Mouse (Mus musculus) stomach, embryonic 16.5 days (tissue): Measurements from ENCODE around the gene Stmn3. TPM values are rescaled to one million over a fixed set of nuclear protein-coding genes. Genes with fewer than 3 reads are reported as not detected.

Source experiments
- ATAC-seq: fragments of 200-750 bp; cut with Nextera tagmentation; 2 replicates; pipeline ENCODE4 v1.8.0; 2017; ENCODE audit warnings: moderate number of reproducible peaks, moderate TSS enrichment; ENCODE audit not compliant: insufficient read depth, low FRiP score
- H3K27ac ChIP-seq: fragments of 300-500 bp; sonication (generic); 2 replicates; pipeline ENCODE4 v1.5.1; 2014; ENCODE audit warnings: low read length
- H3K27me3 ChIP-seq: fragments of 300-500 bp; sonication (generic); 2 replicates; pipeline ENCODE4 v1.6.1; 2014; ENCODE audit warnings: low read length, control low read depth, mixed read lengths; ENCODE audit not compliant: control insufficient read depth, insufficient read depth
- H3K36me3 ChIP-seq: fragments of 300-500 bp; sonication (generic); 2 replicates; pipeline ENCODE4 v1.6.1; 2014; ENCODE audit warnings: low read length; ENCODE audit not compliant: control insufficient read depth, insufficient read depth
- H3K4me1 ChIP-seq: fragments of 300-500 bp; sonication (generic); 2 replicates; pipeline ENCODE4 v1.6.1; 2014; ENCODE audit warnings: low read length, control low read depth, mixed read lengths; ENCODE audit not compliant: control insufficient read depth, insufficient read depth
- H3K4me2 ChIP-seq: fragments of 300-500 bp; sonication (generic); 2 replicates; pipeline ENCODE4 v1.6.1; 2014; ENCODE audit warnings: low read depth, low read length, mixed read lengths
- H3K4me3 ChIP-seq: fragments of 300-500 bp; sonication (generic); replicated peaks from 2 replicates; pipeline ENCODE4 v1.5.1; 2014; ENCODE audit warnings: mild to moderate bottlenecking, low read length
- H3K9ac ChIP-seq: fragments of 300-500 bp; sonication (generic); 2 replicates; pipeline ENCODE4 v1.6.1; 2014; ENCODE audit warnings: low read length
- H3K9me3 ChIP-seq: fragments of 300-500 bp; sonication (generic); replicated peaks from 2 replicates; pipeline ENCODE4 v1.6.1; 2016; ENCODE audit warnings: low read length, control low read depth; ENCODE audit not compliant: control insufficient read depth
- WGBS: fragments of 180-500 bp; shearing (Covaris S2); extraction: QIAGEN DNeasy Blood & Tissue Kit; methylation state at CpG from one replicate; pipeline ENCODE4 v1.1.7; 2014; 5-methylcytosine and 5-hydroxymethylcytosine counted together
- polyA plus RNA-seq: library from polyadenylated mRNA; unstranded; fragments of >200 nt; fragmentation: Nextera tagmentation; extraction: Ambion mirVana; gene quantifications from 2 replicates; pipeline ENCODE4 v1.2.1, GENCODE M21; 2015

Stmn3 gene
- polyA plus RNA-seq, result 34.0 and 37.1 TPM in 2 replicates

DNA sequence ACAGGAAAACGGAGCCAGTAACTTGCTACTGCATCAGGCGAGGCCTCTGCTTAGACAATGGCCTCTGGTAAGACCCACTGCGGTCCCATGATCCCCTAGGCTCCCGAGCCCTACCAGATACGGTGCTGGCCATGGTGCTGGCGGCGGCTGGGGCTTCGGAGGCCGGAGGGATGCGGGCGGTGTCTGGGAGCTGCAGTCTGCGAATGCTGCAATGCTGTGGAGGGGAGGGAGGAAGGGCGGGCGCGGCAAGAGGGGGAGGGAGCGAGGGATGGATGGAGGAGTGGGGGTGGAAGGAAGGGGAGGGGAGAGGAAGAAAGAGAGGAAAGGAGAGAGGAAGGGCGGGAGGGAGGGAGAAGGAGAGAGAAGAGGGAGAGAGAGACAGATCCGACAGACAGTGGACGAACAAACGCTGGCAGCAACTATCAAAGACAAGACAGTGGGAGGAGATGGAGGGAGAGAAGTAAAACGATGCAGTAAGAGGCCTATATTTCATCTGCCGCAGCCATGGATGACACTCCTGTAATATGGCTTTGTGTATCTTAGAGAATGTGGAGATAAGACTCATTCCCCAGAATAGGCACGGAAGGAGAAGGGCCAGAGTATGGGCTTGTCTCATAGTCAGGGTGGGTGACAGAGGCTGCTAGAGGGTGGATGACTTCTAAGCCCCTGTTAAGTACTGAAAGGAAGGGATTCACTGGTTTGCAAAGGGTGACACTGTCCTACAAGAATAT, at the start of gene Stmn3:
Gene Stmn3 (minus strand): TSS at position 421 of the 731 bp plus-strand sequence.
- Histone ChIP-seq H3K4me1 (peaks cover 3% of the 10 kb centered on the region; the same call in 1 of the 2 replicates), H3K36me3 (no peaks in the 10 kb centered on the region), H3K4me2 (peak within 1 kb of the TSS; percentile 31; the same call in 1 of the 2 replicates), H3K27me3 (peaks cover 35% of the 10 kb centered on the region), H3K4me3 (peak within 1 kb of the TSS; percentile 28), H3K9me3 (no peaks in the 10 kb centered on the region), H3K27ac (no peak within 1 kb of the TSS), H3K9ac (no peak within 1 kb of the TSS)
- WGBS, result 4% methylated on average over 23 of the region's 23 CpGs
- peak; percentile 72 for ATAC-seq

DNA sequence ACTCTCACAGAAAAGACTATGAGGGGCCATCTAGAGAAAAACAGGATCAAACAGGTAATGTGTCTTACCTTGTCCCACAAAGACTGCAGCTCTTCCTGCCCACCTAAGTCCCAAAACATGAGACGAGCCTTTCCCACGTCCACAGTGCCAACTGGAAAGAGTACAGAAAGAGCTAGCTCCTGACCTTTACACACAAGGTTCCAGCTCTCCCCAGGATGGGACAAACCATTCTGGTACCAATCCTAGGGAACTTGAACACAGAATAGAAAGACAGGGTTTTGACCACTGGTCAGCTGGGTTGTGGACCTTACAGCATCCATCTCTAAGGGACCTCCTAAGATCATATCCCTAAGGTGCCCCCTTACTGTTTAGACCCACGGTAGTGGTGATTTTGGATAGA, 49.6 kb upstream of the Stmn3 start:
- H3K4me3 ChIP-seq, result peak overlapping the region; percentile 81
- peak overlapping the region; percentile 96 for H3K4me2 ChIP-seq
- H3K4me1 ChIP-seq, result peaks cover 23% of the 10 kb centered on the region
- H3K9me3 ChIP-seq, result no peaks in the 10 kb centered on the region
- H3K36me3 ChIP-seq, result peaks cover 3% of the 10 kb centered on the region
- no peak for ATAC-seq
- H3K9ac ChIP-seq, result peak overlapping the region; percentile 91
- H3K27ac ChIP-seq, result no peak overlapping the region
- WGBS, result 82% methylated on average over 3 of the region's 3 CpGs
- H3K27me3 ChIP-seq, result no peaks in the 10 kb centered on the region

DNA sequence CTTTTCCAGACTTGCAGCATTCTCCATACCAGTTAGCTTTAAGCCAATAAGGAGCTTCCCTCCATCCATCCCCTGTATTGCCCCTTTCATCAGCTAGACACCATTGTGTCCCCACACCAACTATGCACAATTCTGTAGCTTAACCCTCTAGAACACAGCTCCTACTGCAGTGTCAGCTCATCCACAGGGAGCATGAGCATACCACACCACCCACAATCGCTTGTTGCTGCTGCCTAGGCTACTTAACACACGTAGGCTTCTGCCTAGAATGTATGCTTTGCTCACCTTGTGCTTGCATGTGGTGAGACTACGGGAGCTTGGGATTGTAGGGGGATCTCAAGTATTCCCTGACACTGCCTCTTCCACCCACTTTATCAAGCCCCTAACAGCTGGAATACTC, 42.5 kb upstream of the Stmn3 start:
- Histone ChIP-seq H3K27me3 (no peaks in the 10 kb centered on the region), H3K4me3 (no peak overlapping the region), H3K4me1 (no peaks in the 10 kb centered on the region), H3K36me3 (peaks cover 11% of the 10 kb centered on the region), H3K9me3 (no peaks in the 10 kb centered on the region), H3K9ac (no peak overlapping the region), H3K27ac (no peak overlapping the region), H3K4me2 (no peak overlapping the region)
- ATAC-seq, result no peak
- WGBS, result 82% methylated on average over 3 of the region's 3 CpGs

DNA sequence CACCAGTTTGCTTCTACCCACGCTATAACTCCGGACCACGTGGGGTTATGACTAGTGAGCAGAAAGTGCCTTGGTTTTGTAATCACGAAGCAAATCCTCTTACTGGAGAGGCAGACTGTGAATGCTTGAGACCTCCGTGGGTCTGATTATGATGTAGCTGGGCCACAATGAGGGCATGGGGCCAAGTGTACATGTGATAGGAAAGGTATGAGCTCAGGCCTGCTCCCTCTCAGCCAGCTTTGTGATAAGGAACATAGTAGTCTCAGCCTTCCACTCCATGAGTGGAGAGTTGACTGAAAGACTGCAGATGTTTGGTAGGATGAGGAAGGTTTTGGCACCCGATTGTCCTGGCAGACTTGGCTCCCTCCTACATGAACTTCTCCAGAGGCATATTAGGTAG, 28.5 kb upstream of the Stmn3 start:
- peaks cover 20% of the 10 kb centered on the region; the same call in 1 of the 2 replicates for H3K36me3 ChIP-seq
- WGBS, result 92% methylated on average over 6 of the region's 6 CpGs

DNA sequence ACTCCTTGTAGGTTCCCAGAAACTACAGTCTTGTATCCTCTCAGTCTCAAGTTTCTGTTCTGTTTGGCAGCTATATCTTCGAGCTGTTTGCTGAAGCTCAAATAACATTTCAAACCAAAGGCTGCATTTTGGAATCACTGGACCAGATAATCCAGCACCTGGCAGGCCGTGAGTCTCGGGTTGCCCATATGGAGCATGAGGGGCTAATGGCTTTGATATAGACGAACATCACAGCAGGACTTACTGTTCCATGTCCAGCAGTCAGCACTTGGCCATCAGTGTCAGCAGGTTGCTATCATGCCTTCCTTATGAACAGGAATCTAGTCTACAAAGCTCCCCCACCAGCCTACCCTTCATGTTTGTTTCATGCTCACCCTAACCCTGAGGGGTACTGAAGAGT, 26.1 kb upstream of the Stmn3 start:
- WGBS, result 84% methylated on average over 4 of the region's 4 CpGs
- H3K36me3 ChIP-seq, result peaks cover 27% of the 10 kb centered on the region; the same call in 1 of the 2 replicates

More for the DNA sequence above, 28.5 kb upstream of the Stmn3 start:
- Histone ChIP-seq H3K4me3 (no peak overlapping the region), H3K4me1 (no peaks in the 10 kb centered on the region), H3K27me3 (no peaks in the 10 kb centered on the region), H3K27ac (no peak overlapping the region), H3K4me2 (no peak overlapping the region), H3K9ac (no peak overlapping the region), H3K9me3 (no peaks in the 10 kb centered on the region)
- no peak for ATAC-seq

DNA sequence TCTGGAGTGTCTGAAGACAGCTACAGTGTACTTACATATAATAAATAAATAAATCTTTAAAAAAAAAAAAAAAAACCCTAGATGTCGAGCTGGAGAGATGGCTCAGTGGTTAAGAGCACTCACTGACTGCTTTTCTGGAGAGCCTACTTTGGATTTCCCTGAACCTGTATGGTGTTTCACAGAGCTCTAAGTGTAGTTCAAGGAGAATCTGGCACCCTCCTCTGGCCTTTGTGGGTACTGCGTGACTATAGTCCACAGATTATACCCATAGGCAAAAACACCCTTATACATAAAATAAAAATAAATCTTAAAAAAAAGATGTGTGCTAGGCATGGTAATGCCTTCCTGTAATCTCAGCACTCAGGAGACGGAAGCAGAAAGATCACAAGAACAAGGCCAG, 19.7 kb upstream of the Stmn3 start:
- WGBS, result 60% methylated on average over 3 of the region's 3 CpGs

More for the DNA sequence above, 26.1 kb upstream of the Stmn3 start:
- ATAC-seq, result no peak
- Histone ChIP-seq H3K9me3 (no peaks in the 10 kb centered on the region), H3K4me1 (no peaks in the 10 kb centered on the region), H3K4me3 (no peak overlapping the region), H3K27me3 (no peaks in the 10 kb centered on the region), H3K4me2 (no peak overlapping the region), H3K9ac (no peak overlapping the region), H3K27ac (no peak overlapping the region)

DNA sequence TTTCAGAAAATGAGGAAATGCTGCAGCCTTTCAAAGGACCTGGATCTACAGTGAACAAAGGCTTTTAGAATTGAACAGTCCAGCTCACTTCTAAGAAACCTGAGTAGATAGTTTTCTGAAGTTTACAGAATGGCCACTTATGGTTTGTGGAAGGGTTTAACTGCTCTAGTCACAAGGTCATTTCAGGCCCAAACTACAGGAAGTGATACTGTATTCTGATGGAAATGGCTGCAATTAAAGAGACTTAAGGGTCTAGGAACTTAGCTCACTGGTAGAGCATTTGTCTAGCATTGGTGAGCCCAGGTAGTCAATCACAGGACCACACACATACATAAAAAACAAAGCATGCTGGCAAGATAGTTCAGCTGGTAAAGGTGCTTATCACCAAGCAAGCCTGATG, 18.2 kb upstream of the Stmn3 start:
- Histone ChIP-seq H3K4me2 (no peak overlapping the region), H3K36me3 (peaks cover 7% of the 10 kb centered on the region; the same call in 1 of the 2 replicates), H3K9me3 (no peaks in the 10 kb centered on the region), H3K4me1 (no peaks in the 10 kb centered on the region), H3K27ac (no peak overlapping the region), H3K9ac (no peak overlapping the region), H3K27me3 (no peaks in the 10 kb centered on the region), H3K4me3 (no peak overlapping the region)
- no peak for ATAC-seq

More for the DNA sequence above, 19.7 kb upstream of the Stmn3 start:
- Histone ChIP-seq H3K9ac (no peak overlapping the region), H3K36me3 (peaks cover 9% of the 10 kb centered on the region; the same call in 1 of the 2 replicates), H3K4me1 (no peaks in the 10 kb centered on the region), H3K4me3 (no peak overlapping the region), H3K4me2 (no peak overlapping the region), H3K27me3 (no peaks in the 10 kb centered on the region), H3K9me3 (no peaks in the 10 kb centered on the region), H3K27ac (no peak overlapping the region)
- peak; percentile 58; the same call in 1 of the 2 replicates for ATAC-seq

DNA sequence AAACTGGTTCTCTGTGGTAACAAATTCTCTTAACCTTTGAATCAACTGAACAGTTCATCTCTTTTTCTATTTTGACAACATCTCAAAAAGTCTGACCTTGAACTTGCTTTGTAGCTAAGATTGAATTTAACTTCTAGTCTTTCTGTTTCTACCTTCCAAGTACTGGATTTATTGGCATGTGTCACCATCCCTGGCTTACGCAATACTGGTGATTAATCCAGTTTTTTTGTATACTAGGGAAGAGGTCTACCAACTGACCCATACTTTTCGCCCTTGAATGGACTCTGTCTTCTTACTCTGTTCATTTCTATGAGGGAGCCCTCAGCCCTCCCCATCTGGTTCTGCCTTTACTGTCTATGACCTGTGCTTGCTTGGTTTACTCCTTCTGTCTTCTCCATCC, 11.8 kb upstream of the Stmn3 start:
- Histone ChIP-seq H3K4me3 (no peak overlapping the region), H3K9ac (no peak overlapping the region), H3K9me3 (no peaks in the 10 kb centered on the region), H3K27ac (no peak overlapping the region), H3K4me1 (no peaks in the 10 kb centered on the region), H3K27me3 (no peaks in the 10 kb centered on the region), H3K36me3 (no peaks in the 10 kb centered on the region), H3K4me2 (no peak overlapping the region)
- 94% methylated on average over 2 of the region's 2 CpGs for WGBS
- ATAC-seq, result no peak

DNA sequence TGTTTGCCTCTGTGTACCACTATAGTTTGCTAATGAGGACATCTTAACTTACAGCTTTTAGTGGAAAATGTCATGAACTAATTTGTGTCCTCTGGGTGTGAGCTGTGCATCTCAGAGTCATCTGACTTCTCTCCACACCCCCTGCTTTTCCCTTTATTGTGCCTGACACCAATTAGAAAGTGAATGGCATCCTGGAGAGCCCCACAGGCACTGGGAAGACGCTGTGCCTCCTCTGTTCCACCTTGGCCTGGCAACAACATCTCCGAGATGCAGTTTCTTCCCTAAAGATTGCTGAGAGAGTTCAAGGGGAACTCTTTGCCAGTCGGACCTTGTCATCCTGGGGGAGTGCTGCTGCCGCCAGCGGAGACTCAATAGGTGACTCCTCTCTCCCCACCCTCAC, 7.8 kb upstream of the Stmn3 start:
- no peak overlapping the region for H3K4me2 ChIP-seq
- H3K4me1 ChIP-seq, result peaks cover 7% of the 10 kb centered on the region; the same call in 1 of the 2 replicates
- H3K9me3 ChIP-seq, result no peaks in the 10 kb centered on the region
- no peaks in the 10 kb centered on the region for H3K27me3 ChIP-seq
- H3K36me3 ChIP-seq, result no peaks in the 10 kb centered on the region
- no peak overlapping the region for H3K27ac ChIP-seq
- no peak overlapping the region for H3K9ac ChIP-seq
- ATAC-seq, result no peak
- WGBS, result 80% methylated on average over 5 of the region's 5 CpGs
- no peak overlapping the region for H3K4me3 ChIP-seq
